Mouse (Mus musculus) frontal cortex, postnatal 25 days (tissue): ENCODE measurements around the gene Kdm4b.

ENCODE experiments used
- DNase-seq, 2 experiments: peaks; one replicate each; pipeline ENCODE4 v3.0.0; 2022; ENCODE audit warnings: low spot score in 2 of 2

Kdm4b gene

DNA sequence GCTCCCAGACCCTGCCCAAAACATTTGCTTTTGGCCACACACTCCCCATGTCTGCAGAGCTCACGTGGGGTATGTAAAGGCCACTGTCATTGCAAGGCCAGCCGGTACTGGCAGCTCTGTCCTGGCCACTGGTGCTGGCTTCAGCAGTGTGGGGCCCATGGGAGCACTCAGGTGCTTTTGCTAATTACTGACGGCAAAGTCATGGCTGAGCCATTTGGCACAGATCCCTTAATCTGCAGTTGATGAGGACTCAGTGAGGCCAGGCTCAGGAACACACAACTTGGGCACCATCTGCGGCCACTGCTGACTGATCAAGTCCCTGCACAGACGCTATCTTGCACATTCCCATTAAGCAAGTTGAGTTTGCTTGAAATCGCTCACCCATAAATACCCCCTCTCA is 59.0 kb downstream of the Kdm4b start:
- DNase-seq = no peak

DNA sequence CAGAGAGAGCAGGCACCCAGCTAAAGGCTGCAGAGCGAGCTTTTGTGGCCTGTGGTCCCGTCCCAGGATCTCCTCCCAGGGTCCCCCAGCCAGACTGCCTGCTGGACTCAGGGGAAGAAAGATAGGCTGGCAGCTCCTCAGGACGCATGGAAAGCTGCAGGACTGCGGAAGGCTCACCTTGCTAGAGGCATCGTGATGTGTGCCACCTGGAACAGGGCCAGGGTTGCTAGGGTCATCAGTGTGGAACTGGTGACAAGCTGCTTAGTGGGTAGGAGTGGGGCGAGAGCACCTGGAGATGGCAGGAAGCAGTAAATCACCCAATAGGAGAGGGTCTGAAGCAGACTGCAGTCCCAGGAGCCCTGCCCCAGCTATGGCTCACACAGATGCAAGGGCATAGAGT is 61.8 kb downstream of the Kdm4b start:
- DNase-seq = no peak

DNA sequence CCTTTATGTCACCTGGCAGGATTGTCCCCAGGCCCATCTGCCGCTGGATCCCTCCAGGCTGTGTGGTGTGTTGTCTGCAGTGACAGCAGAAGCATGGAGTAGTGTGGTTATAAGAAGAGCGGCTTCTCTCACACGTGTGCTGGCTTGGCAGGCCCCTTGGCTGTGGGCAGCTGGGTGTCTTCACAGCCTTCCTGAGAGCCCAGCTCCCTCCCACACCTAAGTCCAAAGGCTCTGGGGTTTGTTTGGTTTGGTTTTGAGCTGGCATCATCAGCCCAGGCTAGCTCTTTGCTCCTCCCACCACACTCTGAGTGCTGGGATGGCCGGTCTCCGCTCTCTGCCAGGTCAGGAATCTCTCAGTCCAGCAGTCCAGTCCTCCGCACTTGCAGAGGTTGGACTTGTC is 67.4 kb downstream of the Kdm4b start:
- no peak for DNase-seq

DNA sequence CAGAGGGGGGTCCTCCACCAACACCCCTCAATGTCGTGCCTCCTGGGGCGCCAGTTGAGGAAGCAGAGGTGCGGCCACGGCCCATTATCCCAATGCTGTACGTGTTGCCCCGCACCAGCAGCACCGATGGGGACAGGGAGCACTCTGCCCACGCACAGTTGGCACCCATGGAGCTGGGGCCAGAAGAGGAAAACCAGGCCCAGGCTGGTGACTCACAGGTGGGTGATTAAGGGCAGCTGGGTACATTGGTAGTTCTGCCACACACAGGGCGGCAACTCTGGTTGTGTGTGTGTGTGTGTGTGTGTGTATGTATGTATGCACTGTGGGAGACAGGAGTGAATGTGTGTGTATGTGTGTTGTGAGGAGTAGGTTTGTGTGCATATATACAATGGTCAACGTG is 68.0 kb downstream of the Kdm4b start:
- DNase-seq = no peak

DNA sequence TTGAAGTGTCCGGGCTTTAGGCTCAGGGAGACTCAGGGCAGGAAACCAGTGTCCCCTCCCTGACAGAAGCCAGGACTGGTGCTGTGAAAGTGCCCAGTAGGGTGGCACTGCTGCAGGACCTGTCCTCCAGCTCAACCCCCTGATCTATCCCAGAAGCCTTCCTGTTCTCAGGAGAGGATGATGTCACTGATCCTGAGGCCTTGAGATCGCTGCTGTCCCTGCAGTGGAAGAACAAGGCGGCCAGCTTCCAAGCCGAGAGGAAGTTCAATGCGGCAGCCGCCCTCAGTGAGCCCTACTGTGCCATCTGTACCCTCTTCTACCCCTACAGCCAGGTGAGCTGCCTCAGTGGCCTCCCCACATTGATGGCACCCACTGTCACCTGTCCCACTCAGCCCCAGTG is 70.2 kb downstream of the Kdm4b start:
- DNase-seq = no peak

DNA sequence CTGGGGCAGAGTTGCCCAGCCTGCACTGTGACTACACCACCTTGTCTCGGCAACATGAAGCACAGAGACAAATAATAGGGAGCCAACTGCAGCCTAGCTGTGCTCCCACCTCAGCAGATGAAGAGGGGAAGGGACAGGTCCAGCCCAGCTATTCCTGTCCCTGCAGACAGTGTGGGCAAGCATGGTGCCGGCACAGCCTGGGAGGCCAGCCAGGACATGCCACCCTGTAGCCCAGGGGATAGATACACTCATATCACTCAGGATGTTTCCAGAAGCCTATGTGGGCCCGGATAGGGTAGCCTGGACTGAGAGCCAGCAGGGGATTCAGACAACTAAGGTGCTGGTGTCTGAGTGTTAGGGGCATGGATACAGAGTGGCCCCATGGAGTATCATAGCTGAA is 74.4 kb downstream of the Kdm4b start:
- no peak for DNase-seq

DNA sequence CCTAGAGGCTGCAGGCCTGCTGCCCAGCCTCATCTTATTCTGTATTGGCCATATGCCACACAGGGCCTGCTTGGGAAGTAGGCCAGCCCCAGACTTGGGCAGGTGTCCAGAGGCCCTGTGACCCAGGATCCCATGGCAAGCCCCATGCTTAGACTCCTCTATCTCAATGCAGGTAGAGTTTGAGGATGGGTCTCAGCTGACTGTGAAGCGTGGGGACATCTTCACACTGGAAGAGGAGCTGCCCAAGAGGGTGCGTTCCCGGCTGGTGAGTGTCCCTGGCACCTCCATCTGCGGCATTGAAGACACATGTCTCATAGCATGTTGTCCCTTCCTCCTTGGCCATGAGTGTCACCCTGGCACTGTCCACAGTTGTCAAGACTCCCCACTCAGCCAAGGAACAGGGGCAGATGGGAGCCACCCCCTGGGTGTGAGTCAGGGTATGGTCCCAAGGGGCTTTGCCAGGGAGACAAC is 75.2 kb downstream of the Kdm4b start:
- DNase-seq = no peak

DNA sequence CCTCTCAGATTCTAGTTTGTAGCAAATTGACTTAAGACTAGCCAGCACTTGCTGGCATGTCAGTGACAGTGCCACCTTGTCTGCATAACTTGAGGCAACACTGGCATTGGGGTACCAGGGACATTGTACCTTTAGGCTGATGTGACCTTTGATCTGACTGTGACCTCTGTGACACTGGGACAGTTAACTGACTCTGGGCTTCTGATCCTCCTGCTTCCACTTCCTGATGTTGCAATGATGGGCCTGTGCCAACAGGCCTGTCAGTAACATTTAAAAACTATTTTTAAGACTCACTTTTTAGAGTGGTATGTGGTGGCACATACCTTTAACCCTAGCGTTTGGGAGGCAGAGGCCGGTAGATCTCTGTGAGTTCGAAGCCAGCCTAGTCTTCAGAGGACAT is 79.5 kb downstream of the Kdm4b start:
- DNase-seq = no peak

DNA sequence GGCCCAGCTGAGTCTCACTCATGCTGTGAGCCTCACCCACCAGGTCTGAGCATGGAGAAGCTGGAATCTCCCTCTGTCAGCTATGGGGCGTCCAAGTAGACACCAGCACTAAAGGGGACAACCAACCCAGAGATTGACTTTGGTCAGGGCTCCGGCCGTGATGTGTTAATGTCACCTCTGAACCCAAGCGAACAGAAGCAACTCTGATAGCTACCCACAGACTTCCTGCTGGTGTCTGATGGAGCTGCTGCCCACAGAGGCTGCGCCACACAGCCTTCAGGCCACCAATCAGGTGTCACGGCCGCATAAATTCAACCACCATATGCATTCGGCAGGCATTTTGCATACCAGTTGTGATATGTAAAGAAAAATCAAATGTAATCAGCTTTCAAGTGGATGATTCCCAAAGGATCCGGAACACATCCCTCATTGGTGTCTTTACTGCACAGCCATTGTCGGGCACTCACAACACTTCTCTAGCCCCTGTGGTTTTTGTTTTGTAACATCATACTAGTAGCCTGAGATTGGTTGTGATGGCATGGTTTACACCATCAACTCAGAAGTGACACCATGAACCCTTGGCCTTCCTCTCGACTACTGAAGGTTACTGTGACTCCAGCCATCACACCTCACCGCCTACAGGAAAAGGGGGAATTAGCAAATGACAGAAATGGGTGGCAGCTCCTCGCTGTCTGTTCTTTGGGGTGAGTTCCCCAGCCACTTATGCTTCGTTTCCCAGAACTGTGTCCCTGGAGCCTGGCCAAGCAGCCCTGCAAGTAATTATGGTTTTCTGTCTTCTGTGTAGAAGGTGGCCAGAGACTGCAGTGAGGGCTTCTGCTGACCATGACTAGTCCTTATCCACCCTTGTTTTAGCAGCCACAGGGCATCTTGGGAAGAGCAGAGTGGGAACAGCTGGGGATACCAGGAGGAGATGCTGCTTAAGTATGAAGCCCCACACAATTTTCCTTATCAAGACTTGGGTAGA is 80.3 kb downstream of the Kdm4b start:
- DNase-seq = no peak

DNA sequence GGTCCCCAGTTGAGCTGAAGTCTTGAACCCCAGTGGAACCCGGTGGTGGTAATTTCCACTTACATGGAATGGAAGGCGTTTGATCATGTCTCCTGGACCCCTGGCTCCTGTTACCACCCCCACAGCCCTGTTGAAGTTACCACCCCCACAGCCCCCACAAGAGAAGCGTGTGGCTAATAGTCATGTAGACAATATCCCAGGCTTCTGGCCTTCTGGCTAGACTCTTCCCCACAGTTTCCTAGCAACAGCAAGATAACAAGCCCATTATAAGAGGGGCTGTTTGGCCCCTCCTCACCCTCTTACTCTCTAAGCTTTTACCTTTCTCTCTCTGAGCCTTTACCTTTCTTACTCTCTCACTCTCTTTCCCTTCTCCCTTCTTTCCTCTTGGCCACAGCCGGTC is 81.0 kb downstream of the Kdm4b start:
- DNase-seq = no peak

DNA sequence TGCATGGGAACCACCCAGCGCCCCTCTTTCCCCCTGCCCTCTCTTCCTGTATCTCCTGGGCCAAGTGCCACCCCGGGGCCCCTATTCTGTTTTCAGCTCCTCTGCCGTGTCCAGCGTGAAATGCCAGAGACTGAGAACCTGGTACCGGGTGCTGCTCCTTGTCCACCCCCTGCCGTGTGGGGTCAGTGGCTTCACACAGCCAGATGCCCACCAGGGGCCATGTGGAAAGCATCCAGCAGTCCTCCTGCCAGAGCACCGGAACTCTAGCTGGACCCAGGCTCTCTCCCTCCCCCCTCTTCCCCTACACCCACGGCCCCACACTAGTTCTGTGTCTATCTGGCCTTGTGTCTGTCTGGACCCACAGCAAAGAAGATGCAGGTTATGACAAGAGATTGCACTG is 81.5 kb downstream of the Kdm4b start:
- DNase-seq = no peak

DNA sequence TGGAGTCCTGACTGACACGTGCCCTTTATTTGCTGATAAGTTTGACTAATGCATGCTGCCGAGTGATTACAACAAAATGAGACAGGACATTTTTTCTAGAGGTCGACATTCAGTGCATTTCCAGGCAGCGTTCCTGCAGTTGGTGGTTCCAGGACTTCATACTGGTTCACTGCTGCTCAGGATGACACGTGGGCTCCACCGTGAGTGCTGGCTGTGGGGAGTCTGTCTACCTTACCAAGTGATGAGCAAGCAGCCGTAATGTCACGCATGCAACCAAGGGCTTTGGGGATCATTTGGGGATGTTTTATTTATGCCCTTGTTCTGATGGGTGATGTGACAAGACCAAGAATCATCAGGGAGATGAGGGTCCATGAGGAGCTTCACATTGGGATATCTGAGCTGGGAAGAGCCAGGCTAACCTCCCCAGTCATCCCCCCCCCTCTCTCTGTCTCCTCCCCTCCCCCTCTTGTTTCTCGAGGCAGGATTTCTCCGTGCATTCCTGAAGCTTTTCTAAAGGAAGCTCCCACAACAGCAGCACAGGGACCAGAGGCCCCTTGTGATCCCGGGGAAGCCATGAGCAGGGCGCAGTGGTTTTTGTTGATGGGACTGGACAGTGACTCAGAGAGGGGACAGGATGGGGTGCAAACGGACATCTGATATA is 83.2 kb downstream of the Kdm4b start:
- DNase-seq = no peak

DNA sequence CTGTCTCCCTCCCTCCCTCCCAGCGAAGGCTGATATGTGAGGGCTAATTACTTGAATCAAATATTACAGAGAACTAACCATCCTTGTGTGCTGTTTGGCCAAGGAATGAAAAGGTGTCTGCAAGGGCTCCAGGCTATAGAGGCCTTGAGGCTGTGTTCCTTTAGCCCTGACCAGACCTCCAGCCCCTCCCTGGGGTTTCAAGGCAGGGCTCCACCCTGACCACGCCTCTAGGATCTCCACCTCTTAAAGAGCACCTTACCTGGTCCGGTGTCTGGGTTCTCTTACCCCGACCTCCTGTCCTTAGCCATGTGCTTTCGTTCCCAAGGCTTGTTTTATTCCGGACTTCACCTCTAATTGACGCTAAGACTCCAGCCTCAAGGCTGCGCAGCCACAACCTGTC is 83.9 kb downstream of the Kdm4b start:
- DNase-seq = no peak

DNA sequence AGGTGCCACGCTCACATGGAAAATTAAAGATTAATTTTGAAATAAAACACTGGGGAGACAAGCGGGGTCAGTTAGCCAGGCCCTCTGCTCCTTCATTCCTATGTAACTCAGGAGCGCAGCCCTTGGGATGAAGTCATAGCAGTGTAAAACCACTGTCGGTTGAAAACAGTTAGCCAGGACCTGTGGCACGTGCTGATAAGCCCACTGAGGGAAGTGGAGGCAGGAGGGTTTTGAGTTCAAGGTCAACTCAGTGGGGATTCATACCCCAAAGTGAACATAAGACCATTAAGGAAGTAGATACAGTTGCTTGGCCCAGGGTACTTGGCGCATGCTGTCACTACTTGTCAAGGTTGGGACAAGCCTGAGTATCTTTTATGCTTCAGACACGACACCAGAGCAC is 85.6 kb downstream of the Kdm4b start:
- no peak for DNase-seq

DNA sequence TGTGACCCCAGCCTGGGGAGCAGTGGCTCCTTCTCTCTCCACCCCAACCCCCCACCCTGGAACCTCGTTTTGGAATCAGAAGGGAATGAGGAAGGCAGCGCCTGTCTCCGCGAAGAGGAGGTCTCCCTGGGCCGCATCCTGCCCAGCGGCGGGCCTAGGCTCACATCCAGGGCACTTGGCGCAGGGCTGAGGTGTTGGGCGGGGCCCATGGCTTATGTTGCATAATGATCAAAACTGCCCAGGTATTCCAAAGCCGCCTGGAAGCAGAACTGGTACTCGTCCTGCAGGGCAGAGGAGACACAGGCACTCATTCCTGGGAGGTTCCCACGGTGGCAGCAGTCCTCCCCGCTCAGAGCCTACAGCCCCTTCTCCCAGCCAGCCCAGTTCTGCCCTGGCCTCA is 87.3 kb downstream of the Kdm4b start:
- DNase-seq = no peak

DNA sequence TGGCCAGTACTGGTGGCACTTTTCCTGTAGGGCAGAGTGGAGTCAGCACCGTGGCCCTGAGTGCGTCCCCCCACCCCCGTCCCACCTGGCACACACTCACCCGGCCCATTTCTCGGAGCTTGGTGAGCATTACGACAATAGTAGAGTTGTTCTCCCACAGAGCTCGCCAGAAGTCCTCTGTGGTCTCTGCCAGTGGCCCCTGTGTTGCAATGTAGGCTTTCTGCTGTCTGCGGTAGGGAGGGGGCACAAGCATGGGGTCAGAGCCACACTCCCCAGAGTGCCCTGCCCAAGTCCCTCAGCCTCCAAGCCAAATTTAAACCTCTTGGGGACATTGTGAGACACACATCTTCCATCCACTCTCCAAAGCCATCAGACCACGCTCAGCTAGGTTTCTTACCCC is 88.9 kb downstream of the Kdm4b start:
- DNase-seq = no peak

DNA sequence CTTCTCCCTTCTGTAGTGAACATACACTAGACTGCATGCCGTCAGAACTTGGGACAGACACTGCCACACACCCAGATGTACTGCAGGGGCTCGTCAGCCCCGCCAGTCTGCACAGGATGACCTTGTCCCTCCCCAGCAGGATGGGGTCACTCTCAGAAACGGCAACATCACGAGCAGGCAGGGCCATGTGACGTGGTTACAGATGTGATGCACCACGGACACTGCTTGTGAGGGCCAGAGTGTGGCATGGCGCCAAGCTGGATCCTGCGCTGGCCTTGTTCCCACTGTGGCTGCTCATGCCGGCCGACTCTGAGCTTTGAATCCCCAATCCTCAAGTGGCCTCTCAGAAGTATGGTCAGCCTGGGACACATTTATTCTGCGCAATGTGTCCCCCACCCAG is 92.4 kb downstream of the Kdm4b start:
- no peak for DNase-seq

DNA sequence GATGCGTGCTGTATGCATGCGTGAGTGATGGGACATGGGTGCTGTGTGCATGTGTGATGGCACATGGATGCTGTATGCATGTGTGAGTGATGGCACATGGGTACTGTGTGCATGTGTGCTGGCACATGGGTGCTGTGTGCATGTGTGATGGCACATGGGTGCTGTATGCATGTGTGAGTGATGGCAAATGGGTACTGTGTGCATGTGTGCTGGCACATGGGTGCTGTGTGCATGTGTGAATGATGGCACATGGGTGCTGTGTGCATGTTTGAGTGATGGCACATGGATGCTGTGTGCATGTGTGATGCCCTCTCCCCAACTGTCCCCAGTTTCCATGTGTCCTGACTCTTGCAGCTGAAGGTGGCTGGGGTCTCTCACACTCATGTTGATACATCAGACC is 94.2 kb downstream of the Kdm4b start:
- DNase-seq = no peak

DNA sequence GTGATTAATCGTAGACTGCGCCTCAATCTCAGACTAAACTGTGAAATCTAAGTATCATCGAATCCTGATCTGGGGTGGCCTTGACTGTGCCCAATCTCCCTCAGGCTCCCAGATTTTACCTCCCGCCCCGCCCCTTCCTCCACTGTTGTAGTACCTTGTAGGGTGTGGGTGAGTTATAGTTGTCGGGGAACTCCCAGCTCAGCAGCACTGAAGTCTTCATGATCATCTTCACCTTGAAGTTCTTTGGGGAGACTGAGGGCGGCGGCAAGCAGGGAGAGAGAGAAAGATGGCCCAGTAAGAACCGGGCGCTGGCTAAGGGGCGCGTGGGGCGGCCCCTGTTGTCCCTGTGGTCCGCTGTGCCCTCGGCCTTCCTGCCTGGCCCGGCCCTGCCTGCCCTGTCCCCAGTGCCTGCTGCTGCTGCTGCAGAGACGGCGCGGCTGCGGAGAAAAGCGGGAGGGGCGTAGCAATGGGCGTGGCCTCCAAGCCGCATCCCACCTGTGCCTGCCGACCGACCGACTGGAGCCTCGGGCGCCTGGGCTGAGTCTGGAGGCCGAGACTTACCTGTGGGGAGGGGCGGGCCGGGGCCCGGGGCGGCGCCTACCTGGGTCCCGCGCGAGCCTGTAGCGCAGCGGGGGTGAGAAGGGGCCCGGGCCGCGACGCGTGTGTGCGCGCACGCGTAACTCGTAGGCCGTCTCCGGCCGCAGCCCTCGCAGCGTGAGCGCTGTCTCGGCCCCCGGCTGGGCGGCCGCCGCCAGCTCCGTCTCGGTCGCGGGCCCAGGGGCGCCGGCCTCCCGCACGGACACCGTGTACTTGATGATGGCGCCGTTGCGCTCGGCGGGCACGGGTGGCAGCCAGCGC is 99.1 kb downstream of the Kdm4b start:
- DNase-seq = no peak

DNA sequence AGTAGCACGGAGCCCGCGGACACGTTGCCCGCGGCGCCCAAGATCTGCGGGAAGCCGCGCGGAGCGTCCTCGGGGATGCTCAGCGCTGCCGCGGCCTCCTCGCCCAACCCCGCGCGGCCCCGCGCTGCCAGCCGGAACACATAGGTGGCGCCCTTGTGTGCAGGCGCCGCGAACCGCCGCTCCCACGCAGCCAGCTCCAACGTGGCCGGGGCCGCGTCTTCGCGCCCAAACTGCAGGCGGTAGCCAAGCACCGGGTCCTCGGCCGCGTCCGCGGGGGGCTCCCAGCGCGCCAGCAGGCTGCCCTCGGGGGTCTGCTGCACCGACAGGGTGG is 99.7 kb downstream of the Kdm4b start:
- peak; percentile 62 to 66 for DNase-seq

DNA sequence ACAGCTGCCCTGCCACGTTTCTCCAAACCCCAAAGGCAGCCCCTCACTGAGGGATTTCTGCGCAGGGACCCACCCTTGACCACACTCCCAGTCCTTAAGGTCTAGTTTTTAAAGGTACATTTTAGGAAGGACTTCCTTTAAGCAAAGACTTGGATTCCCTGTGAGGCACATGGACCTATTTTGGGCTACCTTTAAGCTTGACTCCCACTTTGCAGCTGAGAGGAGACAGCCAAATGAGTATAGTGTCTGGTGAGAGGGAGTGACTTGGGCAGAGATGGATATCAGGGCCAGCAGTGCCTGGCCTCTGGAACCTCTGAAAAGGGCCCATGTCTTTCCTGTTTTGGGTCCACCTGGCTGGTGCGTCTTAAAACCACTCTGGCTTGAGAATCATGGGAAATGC is 100.1 kb downstream of the Kdm4b start:
- DNase-seq = no peak

DNA sequence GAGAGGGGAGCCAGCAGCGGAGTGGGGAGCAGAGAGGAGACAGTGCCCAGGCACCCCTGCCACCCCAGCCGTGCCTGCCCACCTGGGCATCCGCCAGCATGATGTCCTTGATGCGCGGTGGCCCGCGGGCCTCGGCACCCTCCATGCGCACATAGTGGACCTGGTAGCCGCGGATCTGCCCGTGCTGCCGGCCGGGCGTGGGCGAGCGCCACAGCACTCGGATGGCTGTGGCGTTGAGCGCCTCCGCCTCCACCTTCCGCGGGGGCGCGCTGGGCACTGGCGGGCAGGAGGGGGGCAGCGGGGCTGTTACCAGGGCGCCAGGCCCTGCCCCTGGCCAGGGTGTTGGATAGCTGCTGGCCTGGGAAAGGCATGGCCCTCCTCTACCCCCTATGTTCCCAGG is 102.0 kb downstream of the Kdm4b start:
- DNase-seq = no peak
